Mouse (Mus musculus) bone marrow, adult 2 months (tissue): ENCODE results near the gene Slmap.

Experiments used
- CTCF ChIP-seq: fragments of 200-500 bp; IDR thresholded peaks from 2 replicates; pipeline ENCODE4 v1.5.1; 2011; ENCODE audit warnings: low read length, control low read depth; ENCODE audit not compliant: control insufficient read depth, insufficient read depth
- POLR2A ChIP-seq: fragments of 200-500 bp; IDR thresholded peaks from 2 replicates; pipeline ENCODE4 v1.6.1; 2011; ENCODE audit warnings: low read depth, mild to moderate bottlenecking, control low read depth, low read length, borderline replicate concordance; ENCODE audit not compliant: control insufficient read depth

DNA sequence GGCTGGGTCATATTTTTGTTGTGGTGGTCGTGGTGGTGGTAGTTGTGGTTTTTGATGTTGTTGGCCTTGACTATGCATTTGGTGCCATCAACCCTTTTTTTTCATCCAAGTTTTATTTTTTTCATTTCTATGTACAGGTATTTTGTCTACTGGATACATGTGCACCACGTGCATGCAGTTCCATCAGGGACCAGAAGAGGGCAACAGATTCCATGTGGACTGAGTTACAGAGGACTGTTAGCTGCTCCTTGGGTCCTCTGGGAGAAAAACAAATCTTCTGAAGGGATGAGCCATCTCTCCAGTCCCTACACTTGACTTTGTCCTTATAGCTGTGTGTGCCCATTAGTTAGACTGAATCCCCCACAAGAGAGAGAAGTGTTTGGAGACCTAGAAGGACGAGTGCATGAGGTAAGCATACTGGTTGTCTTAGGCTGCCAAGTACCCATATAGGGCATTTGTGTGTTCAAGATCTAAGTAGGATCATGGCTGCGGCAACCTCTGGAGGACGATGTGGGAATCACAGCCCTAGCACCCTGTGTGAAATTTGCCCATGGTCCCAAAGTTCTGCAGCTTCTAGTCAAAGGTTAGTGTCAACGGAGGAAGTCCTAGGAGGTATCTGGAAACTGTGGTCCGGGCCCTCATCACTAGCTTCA lies 136.1 kb downstream of the Slmap start:
- TF ChIP-seq POLR2A (no peak), CTCF (no peak)
